Mouse (Mus musculus): Measurements from ENCODE around the gene Gm3285. TPM values are rescaled to one million over a fixed set of nuclear protein-coding genes. Genes with fewer than 3 reads are reported as not detected.
A peak's percentile ranks its signal among the peaks of the same experiment; 100 is the strongest.

Gene Gm3285
- total RNA-seq, 2 experiments from 2014 or later = not detected

GRCm38 (mm10) chr10:77900903-77901818 is 39.4 kb downstream of the Gm3285 start:
- intact Hi-C loops (cut with DNase I) = no loop called here
- Histone ChIP-seq H3K27ac (no peak overlapping the region), H3K4me3 (peak overlapping the region; percentile 73)
- TF ChIP-seq CTCF (IDR thresholded peaks at IDR 0.05) = no peak
- no peak for DNase-seq (ENCODE audit: extremely low spot score in 1 of 2, low spot score in 2 of 2)

GRCm38 (mm10) chr10:77901871-77902210 is 40.1 kb downstream of the Gm3285 start:
- peak in 1 of 2 experiments; percentile 21 for DNase-seq (ENCODE audit: extremely low spot score in 1 of 2, low spot score in 2 of 2)
- peak overlapping the region; percentile 73 for H3K4me3 ChIP-seq
- H3K27ac ChIP-seq = peak overlapping the region; percentile 71
- TF ChIP-seq CTCF (IDR thresholded peaks at IDR 0.05) = no peak
- intact Hi-C loops (cut with DNase I) = no loop called here

- peak; percentile 19 for TF ChIP-seq CTCF (IDR thresholded peaks at IDR 0.05)
- H3K27ac ChIP-seq = peak within 1 kb of the TSS; percentile 87
- H3K4me3 ChIP-seq = peak within 1 kb of the TSS; percentile 73
- intact Hi-C loops (cut with DNase I) = no loop called here
- peak; percentile 52 to 63 for DNase-seq (ENCODE audit: extremely low spot score in 1 of 2, low spot score in 2 of 2)
Observed at GRCm38 (mm10) chr10:77902211-77902893, 40.6 kb downstream of the Gm3285 start, which contains the start of gene Lrrc3. Lrrc3 (minus strand) TSS chr10:77902536.

- TF ChIP-seq CTCF (IDR thresholded peaks at IDR 0.05) = no peak
- Histone ChIP-seq H3K27ac (peak overlapping the region; percentile 87), H3K4me3 (peak overlapping the region; percentile 73)
- peak; percentile 65 to 75 for DNase-seq (ENCODE audit: extremely low spot score in 1 of 2, low spot score in 2 of 2)
- intact Hi-C loops (cut with DNase I) = no loop called here
Observed at GRCm38 (mm10) chr10:77902894-77903715, 41.3 kb downstream of the Gm3285 start.

Other genes with a start within 250 kb of the Gm3285 start
- 10 to 100 TPM; 47.4 to 48.0 TPM for gene Ube2g2, start 239.7 kb upstream of the Gm3285 start, total RNA-seq (2021)
- gene Tspear, start 175.4 kb upstream of the Gm3285 start, total RNA-seq (2021) = under 1 TPM; 0.18 to 0.21 TPM
- not detected for gene Gm19402, start 171.2 kb upstream of the Gm3285 start, total RNA-seq (2021)
- gene Gm9508, start 164.7 kb upstream of the Gm3285 start, total RNA-seq (2021) = not detected
- not detected for gene Gm10272, start 155.3 kb upstream of the Gm3285 start, total RNA-seq (2021)
- not detected for gene Gm10024, start 150.5 kb upstream of the Gm3285 start, total RNA-seq (2021)
- gene Gm10142, start 146.2 kb upstream of the Gm3285 start, total RNA-seq (2021) = not detected
- gene Krtap12-1, start 141.4 kb upstream of the Gm3285 start, total RNA-seq (2021) = not detected
- not detected for gene Gm10100, start 135.5 kb upstream of the Gm3285 start, total RNA-seq (2021)
- gene Gm18596, start 119.3 kb upstream of the Gm3285 start, total RNA-seq (2021) = not detected
- not detected for gene Gm9736, start 110.6 kb upstream of the Gm3285 start, total RNA-seq (2021)
- not detected for gene Gm3233, start 102.3 kb upstream of the Gm3285 start, total RNA-seq (2021)
- gene Gm3238, start 90.7 kb upstream of the Gm3285 start, total RNA-seq (2021) = not detected
- not detected for gene Gm7138, start 85.0 kb upstream of the Gm3285 start, total RNA-seq (2021)
- not detected for gene Gm3250, start 79.4 kb upstream of the Gm3285 start, total RNA-seq (2021)
- gene Gm7137, start 73.8 kb upstream of the Gm3285 start, total RNA-seq (2021) = not detected
- gene Gm9639, start 66.9 kb upstream of the Gm3285 start, total RNA-seq (2021) = not detected
- gene Gm19668, start 62.8 kb upstream of the Gm3285 start, total RNA-seq (2021) = not detected
- gene Gm9507, start 50.1 kb upstream of the Gm3285 start, total RNA-seq (2021) = not detected
- gene Gm2696, start 47.3 kb upstream of the Gm3285 start, total RNA-seq (2021) = not detected
- gene Krtap10-4, start 34.9 kb upstream of the Gm3285 start, total RNA-seq (2021) = not detected
- not detected for gene Krtap10-10, start 26.0 kb upstream of the Gm3285 start, total RNA-seq (2021)
- not detected for gene Gm36176, start 15.2 kb upstream of the Gm3285 start, total RNA-seq (2021)
- gene Gm10318, start 9.1 kb upstream of the Gm3285 start, total RNA-seq (2021) = not detected
- gene Lrrc3, start 40.6 kb downstream of the Gm3285 start, total RNA-seq (2021) = 1 to 10 TPM; 9.5 to 9.8 TPM
- gene Trpm2, start 108.6 kb downstream of the Gm3285 start, total RNA-seq (2021) = 10 to 100 TPM; 44.7 to 50.3 TPM
- 10 to 100 TPM; 33.9 to 34.0 TPM for gene 1810043G02Rik, start 116.5 kb downstream of the Gm3285 start, total RNA-seq (2021)
- 100 to 1,000 TPM; 141 to 149 TPM for gene Pfkl, start 148.1 kb downstream of the Gm3285 start, total RNA-seq (2021)
- gene Dnmt3l, start 180.0 kb downstream of the Gm3285 start, total RNA-seq (2021) = under 1 TPM in 1 of 2 experiments, not detected in 1; 0.54 TPM
- under 1 TPM in 1 of 2 experiments, not detected in 1; 0.56 TPM for gene Aire, start 181.6 kb downstream of the Gm3285 start, total RNA-seq (2021)
- 1 to 10 TPM; 3.5 to 3.6 TPM for gene Icosl, start 207.3 kb downstream of the Gm3285 start, total RNA-seq (2021)

Data from left cerebral cortex, adult 2 months (tissue).